Mouse (Mus musculus): ENCODE measurements at regions not wholly inside any gene's neighbourhood (a gene's known extent, or its start where the extent isn't known, plus 50 kb on each side); places are given as distances from the start of the nearest gene placed in this dataset.

DNA sequence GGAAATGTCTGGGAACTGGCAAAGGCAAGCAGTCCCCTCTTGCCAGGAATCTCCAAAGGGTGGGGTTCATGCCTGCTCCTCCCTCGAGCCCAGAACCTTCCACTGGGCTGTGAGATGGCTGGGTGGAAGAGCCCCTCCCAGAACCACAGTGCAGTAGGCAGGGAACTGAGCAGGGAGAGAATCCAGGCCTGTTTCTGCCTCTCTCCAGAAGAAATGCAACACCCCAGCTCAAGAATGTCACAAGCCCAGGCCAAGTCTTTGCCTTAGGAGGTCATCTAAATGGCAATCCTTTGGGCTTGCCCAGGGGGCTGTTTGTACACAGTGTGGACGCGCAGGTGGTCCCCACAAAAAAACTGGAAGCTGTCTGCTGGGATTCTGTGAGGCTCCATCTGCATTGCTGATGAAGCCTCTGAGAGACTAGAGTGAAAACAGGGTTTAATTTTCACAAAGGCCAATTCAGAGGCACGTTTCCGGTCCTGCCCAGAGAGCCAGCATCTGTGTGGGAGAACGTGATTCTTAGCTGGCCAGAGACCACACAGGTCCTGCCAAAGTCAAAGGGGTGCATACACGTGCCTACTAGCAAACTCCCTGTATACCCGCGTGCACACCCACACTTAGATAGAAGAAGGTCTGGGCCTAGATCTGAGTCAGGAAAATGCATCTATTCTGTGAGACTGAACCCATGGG is 129.0 kb downstream of the Hmg20a start:
- DNase-seq (ENCODE audit: extremely low spot score in 1 of 2, low spot score in 1 of 2): no peak

DNA sequence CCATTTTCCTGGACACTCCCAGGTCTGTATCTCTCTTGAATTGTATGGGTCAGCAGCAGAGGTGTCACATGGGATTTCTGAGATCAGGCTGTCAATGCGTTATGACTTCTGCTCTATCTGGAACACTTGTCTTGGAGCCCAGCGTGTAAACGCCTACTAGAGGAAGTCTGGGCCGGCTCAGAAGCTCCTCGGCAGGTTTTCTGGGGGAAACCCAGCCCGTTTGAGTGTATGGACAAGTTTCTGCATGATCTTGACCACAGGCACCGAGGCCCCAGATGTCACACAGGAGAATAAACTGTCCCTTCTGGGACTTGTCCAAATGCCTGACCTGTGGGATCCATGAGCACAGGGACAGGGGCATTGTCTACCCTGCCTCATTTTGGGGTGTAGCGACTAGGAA is 131.4 kb downstream of the Hmg20a start:
- DNase-seq (ENCODE audit: extremely low spot score in 1 of 2, low spot score in 1 of 2): no peak

DNA sequence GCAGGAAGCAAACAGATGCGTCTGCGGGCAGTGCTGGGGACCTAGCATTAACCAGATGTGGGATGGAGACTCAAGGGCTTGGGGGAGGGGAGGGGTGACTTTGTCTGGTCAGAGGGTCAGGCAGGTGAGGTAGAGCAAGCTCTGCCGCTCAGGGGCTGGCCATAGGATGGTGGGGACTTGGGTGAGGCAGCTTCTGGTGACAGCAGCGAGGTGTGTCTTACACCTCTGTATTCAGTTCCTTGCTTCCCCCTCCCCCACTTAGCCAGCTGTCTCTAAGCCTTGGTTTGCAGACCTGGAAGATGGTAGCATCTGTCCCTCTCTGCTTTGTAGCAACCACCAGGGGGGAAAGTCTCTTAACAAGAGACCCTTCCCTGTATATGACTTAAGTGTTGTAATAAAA is 131.8 kb downstream of the Hmg20a start:
- no peak for DNase-seq (ENCODE audit: extremely low spot score in 1 of 2, low spot score in 1 of 2)

DNA sequence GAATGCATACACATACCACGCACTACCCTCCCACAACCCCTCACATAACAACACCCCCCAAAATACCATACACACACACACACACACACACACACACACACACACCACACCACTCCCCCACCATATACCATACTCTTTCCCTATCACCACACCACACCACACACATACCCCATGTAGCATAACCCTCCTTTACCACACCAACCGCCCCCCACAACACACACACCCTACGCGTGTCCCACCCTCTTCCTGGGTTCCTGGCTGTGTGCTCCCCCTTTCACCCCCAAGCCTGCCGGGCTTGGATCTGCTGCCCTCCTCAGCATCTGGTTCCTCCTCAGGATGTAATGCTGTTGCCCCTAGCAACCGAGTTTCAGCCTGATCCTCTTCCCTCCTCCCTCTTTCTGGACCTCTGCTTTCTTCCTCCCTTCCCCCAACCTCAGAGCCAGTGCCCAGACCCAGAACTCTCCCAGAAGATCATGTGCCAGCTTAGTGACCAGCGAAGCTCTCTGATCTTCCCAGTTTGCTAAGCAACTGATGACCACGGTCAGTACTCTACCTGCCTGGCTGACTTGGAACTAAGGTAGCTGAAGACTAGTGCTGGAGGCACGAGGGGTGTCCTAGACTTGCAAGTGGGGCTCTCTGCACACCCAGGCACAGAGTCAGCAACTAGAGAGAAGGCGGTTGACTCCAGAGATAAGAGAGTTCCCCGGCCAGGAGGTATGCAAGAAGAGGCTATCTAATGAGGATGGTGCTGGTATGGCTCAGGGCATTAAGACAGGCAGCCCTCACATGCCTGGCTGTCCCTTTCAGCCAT is 133.2 kb downstream of the Hmg20a start:
- DNase-seq (ENCODE audit: extremely low spot score in 1 of 2, low spot score in 1 of 2): peak in 1 of 2 experiments; percentile 32

DNA sequence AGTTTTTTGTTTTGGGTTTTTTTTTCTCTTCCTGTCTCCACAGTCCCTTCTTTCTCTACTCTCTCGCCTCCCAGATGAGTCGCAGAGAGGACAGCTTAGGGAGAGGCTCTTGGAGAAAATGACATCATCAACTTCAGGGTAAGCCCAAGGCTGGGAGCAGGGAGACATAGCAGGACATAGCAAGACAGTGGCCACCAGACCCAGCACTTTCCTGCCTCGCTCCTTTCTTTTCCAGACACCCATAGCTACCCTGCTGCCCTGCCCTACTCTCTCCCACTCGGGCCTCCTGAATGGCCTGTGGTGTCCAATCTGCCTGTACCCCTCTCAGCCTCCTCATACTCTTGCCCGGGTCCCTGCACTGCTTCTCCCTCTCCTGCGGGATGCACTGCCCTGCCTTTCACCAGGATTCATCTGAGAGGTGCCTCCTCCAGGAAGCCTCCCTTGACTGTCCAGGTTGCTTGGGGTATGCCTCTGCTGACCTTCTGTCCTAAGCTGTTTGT is 133.8 kb downstream of the Hmg20a start:
- no peak for DNase-seq (ENCODE audit: extremely low spot score in 1 of 2, low spot score in 1 of 2)

DNA sequence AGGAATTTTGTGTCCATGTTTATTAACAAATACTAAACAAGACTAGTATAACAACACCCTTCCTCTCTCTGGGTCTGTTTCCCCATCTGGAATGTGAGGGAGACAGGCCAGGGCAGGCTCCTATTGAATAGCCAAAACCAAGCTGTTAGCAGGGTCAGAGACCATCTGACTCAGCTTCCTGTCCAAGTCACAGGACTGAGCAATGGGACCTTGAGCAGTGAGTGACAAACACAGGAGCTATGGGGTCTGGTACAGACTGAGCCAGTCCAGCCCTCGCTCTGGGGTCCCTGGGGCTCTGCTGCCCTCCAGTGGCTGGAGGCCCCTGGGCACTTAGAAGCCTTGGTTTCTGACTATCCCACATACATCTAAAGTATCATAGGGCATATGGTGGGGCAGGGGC is 134.4 kb downstream of the Hmg20a start:
- peak in 1 of 2 experiments; percentile 83 for DNase-seq (ENCODE audit: extremely low spot score in 1 of 2, low spot score in 1 of 2)

DNA sequence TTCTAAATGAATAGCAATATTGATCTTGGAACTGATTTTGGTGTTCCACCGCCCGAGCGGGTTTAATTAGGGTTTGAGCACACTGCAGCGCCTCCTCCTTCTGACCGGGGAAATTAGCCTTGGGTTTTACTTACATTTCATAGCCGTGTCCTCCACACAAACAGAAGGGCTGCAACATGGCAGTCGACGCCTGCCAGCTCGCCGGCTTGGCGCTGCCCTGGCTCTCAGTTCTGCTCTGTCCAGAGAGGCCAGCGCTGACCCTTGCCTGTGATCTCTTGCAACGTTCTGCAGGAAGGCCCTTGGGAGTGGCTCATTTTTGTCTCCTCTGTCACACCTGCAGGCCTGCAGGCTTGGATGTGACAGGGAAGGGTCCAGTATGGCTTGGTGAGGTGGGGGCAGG is 135.2 kb downstream of the Hmg20a start:
- no peak for DNase-seq (ENCODE audit: extremely low spot score in 1 of 2, low spot score in 1 of 2)

DNA sequence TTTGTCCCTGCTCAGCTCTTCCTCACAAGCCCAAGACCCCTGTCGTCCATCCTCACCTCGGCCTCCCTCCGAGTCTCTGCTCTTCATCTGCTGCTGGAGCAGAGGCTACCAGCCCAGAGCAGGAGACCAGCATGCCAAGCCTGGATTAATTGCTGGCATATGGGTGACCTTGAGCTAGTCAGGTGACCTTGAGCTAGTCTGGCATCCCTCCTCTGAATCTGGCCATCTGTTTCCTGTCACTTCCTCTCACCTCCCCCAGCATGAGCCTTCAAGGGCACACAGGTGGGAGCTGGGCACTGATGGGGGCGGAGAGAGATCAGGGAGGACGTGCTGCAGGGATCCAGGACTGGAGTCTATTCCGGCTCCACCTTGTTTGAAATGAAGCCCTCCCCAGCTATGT is 135.7 kb downstream of the Hmg20a start:
- DNase-seq (ENCODE audit: extremely low spot score in 1 of 2, low spot score in 1 of 2): no peak

DNA sequence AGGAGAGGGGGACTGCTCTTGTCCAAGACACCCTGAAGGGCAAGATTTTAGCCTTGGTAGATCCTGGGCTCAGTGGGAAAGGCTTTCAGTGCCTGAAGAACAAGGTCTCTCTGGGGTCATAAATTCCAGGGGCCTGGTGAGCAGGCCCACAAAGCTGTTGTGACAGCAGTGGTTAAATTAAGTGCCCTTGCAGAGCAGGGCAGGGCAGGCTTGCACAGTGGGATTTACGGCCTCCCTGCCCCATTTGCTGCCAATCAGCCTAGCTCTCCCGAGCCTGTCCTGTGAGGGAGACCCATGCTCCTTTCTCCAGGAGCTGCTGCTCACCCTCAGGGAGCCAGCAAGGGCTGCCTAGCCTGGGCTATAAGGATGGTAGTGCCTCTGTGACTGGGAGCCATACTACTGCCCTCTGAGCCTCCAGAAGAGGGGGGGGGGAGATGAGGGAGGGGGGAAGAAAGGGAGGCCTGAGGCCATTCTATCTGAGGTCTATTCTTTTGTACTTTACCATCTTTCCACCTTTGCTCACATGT is 141.3 kb downstream of the Hmg20a start:
- DNase-seq (ENCODE audit: extremely low spot score in 1 of 2, low spot score in 1 of 2): no peak

DNA sequence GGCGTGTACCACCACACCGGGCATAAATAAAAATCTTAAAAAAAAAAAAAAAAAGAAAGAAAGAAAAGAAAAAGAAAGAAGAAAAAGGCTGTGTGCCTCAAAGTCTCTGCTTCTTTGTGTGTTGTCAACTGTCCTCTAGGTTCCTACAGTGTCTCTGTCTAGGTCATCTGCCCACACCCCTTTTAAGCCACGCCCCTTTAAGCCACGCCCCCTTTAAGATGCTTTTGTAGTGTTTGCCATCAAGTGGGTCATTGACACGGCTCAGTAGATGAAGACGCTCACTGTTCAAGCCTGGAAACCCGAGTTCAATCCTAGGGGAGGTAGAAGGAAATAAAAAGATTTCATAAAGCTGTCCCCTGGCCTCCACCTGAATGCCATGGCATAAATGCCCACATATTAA is 144.0 kb downstream of the Hmg20a start:
- no peak for DNase-seq (ENCODE audit: extremely low spot score in 1 of 2, low spot score in 1 of 2)

DNA sequence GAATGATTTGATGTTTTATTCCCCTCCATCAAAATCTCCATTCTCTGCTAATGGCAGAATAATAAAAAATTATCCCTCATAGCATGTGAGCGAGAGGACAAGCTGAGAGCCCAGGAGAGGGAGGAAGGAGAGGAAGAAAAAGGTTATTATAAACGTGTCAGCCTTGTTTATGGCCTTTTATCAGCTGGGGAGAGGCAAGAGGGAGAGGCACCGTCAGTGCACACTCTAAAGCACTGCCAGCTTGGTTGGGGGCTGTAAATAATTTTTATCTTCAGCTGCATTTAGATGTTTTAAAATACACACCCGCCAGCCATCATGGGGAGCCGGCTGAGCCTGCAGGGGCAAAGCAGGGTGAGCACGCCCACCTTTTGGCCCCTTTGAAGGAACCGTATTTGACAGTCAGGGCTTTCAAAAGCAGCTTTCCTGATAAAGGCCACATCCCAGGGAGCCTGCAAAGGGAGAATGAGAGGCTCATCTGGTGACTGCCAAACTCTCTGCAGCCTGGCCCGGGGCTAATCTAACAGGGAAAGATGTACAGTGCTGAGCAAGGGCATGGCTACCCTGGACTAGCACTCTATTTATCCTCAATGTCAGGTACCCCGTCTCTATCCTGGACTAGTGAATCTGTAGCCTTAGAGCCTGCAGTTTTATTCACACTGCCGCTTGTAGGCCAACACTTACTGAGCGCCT is 145.8 kb downstream of the Hmg20a start:
- no peak for DNase-seq (ENCODE audit: extremely low spot score in 1 of 2, low spot score in 1 of 2)

Measured in frontal cortex, adult 2 months (tissue).